Mouse (Mus musculus): Measurements from ENCODE around the gene Ttll7.

Gene Ttll7

GRCm38 (mm10) chr3:146994670-146995415, 142.7 kb downstream of the Ttll7 start:
- DNase-seq (ENCODE audit: low read depth, low spot score) = no peak

GRCm38 (mm10) chr3:146999148-146999547, 147.0 kb downstream of the Ttll7 start:
- DNase-seq (ENCODE audit: low read depth, low spot score) = no peak

DNA sequence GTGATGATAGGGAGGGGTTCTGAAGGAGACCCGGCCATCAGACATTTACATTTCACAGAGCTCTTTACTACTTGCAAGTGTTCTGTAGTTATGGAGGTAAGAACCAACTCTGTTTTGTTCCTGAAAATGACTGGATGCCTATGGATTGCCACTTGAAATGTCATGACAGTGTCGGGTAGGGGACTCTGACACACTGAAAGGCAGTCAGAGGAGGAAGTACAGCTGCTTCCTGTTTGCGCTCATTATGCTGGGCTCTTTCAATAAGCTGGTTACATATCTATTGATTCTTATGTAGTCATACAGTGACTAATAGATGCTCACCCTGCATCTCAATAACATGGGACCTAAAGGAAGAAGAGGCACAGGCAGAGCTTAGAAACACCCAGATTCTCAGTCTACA, 148.8 kb downstream of the Ttll7 start:
- no peak for DNase-seq (ENCODE audit: low read depth, low spot score)

- no peak for DNase-seq (ENCODE audit: low read depth, low spot score)
These were observed 149.4 kb downstream of the Ttll7 start for GRCm38 (mm10) chr3:147001557-147001956.

DNA sequence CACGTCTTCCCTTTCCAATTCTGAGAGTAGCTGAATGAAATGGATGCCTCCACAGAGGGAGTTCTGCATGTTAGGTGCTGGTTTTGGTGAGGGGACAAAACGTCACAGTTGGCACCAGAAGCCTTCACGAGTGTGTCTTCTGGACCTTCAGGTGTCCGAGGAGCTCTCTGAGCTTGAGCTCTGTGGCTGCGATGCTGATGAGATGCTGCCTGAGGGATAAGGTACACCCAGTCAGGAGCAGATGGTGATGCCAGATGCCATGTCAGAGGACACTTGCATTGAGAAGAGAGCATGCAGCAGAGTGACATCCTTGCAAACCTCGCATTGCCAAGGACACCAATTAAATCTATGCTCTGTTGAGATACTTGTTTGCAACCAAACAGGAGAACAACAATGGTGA, 164.3 kb downstream of the Ttll7 start:
- DNase-seq (ENCODE audit: low read depth, low spot score) = no peak

- DNase-seq (ENCODE audit: low read depth, low spot score) = no peak
These were observed 167.3 kb downstream of the Ttll7 start for GRCm38 (mm10) chr3:147019506-147019905.

DNA sequence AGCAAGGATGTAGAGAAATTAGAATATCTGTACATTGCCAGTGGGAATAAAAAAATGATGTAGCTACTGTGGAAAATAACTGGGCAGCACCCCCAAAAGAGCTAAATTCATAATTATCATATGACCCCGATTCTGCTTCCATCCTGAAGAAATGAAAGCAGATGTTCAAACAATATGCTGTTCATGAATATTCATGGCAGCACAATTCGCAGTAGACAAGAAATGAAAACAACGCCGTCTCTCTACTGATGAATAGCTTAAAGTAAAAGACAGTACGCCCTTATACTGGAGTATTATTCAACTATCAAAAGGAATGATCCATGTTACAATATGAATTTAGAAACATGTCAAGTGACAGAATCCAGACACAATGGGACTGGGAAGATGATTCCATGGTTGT, 174.1 kb downstream of the Ttll7 start:
- no peak for DNase-seq (ENCODE audit: low read depth, low spot score)

- no peak for DNase-seq (ENCODE audit: low read depth, low spot score)
These were observed 176.2 kb downstream of the Ttll7 start for GRCm38 (mm10) chr3:147028382-147028781.

DNA sequence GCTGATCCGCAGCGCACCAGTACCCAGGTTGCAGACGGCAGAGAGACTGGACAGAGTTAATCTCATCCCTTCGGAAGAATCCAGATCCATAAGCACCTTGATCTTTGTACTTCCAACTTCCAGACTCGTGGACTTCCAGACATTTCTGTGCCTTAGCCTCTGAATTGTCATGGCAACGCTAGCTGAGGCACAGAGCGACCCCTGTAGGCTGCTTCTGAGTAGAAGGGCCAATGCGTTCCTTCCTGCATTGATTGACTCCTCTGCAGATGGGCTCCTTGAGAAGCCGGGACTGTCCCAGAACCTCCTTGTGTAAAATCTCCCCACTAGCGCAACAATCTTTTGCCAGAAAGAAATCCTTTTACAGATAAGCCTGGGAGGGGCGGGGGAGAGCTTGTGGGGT, 177.6 kb downstream of the Ttll7 start:
- no peak for DNase-seq (ENCODE audit: low read depth, low spot score)

DNA sequence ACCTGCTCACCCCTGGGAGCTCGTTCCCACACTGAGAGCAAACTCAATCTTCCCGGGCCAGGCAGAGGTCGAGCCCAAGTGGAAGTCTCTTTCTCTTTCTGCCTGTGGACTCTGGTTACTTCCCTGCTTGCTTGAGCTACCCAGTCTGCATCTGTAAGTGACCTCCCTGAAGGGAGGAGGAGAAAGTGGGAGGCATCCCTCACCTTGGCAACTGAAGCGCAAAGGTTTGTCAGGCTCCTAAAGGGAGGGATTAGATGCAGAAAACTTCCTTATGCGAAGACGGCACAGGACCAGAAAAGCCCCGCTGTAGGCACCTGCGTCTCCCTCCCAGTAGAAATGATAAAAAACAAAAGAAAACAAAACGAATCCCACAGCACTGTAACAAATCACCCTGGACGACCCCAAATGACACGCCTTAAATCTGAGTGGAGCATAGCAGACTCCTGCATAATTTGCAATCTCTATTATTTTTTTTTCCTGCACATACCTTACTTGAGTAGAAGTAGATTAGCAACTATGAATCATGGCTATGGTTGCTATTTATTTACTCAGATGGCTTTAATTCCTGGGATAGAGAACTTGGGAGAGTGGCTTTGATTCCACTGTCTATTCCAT, 178.2 kb downstream of the Ttll7 start:
- no peak for DNase-seq (ENCODE audit: low read depth, low spot score)
